16 mouse cellular contexts compared by ENCODE assay signal in the genomic region with DNA sequence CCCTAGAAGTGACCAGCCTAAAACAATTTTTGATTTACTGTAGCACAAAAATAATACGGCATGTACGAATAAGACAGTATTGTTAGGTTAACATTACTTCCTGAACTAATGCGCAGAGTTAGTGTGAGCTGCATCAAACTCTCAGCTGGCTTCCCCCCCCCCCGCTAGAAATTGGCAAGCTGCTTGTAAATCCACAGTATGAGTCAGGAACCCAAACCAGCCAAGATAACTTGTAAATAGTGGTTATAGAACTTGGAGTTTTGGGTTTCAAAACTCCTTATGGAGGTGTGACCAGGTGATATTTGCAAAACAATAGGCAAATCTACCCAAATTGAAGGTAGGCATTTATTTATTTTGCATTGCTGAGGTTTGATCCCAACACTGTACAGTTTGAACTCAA. TPM values are rescaled to one million over a fixed set of nuclear protein-coding genes. Genes with fewer than 3 reads are reported as not detected.
A peak's percentile ranks its signal among the peaks of the same experiment; 100 is the strongest.
DNase-seq lines count a peak whose midpoint lies in the region.
"Had no signal": no experiment of that assay in that cellular context is flagged by ENCODE, and none has a peak within 500 bp of the region (broad histone marks: within the 10 kb centered on the region; RNA-seq: fewer than 3 reads in every experiment).

No protein-coding gene starts in this region.

- DNase-seq in 416B (ENCODE audit: low read depth) (peak; percentile 41), NIH3T3 (ENCODE audit: low read depth) (peak; percentile 74)
- DNase-seq in frontal cortex, adult 2 months (ENCODE audit: extremely low spot score in 1 of 2, low spot score in 1 of 2), result no peak
- no peak for DNase-seq in layer of hippocampus, adult 11-12 months (ENCODE audit: low spot score)
- no peak for DNase-seq in urinary bladder, adult 2 months (ENCODE audit: low spot score)
- DNase-seq: adrenal gland, adult 2 months; adrenal gland, postnatal 10 days; adrenal gland, postnatal 25 days; cerebellum, adult 11 months; cerebellum, adult 18-20 months; cerebellum, adult 8-10 months; cerebellum, adult 9-11 months; cerebellum, postnatal 14 days; cerebellum, postnatal 36 days; embryo, embryonic 11 days; forebrain, postnatal 0 days had no signal

RNA-seq across cellular contexts. Expression of a gene that starts 14.4 kb away (rescaled TPM):
- polyA plus RNA-seq in frontal cortex, adult 2 months (2012; rRNA removed), result 102 and 113 TPM in 2 replicates
- 134 and 160 TPM in 2 replicates for polyA plus RNA-seq in urinary bladder, adult 2 months (2012; rRNA removed)

RNA-seq across cellular contexts. Expression of a gene that starts 28.6 kb away (rescaled TPM):
- polyA plus RNA-seq in frontal cortex, adult 2 months (2012; rRNA removed), result 5.7 and 7.6 TPM in 2 replicates
- polyA plus RNA-seq in urinary bladder, adult 2 months (2012; rRNA removed), result 10.9 and 11.0 TPM in 2 replicates

Comparison
In these comparisons a context has a peak if more than half of its experiments do, and no peak if none do; other contexts are left out.
1. DNase-seq: peak in 416B (single experiment) and NIH3T3 (single experiment); none in frontal cortex, adult 2 months (0 of 2), layer of hippocampus, adult 11-12 months (single experiment) and urinary bladder, adult 2 months (single experiment).